Mouse (Mus musculus) hindbrain, embryonic 10.5 days (tissue): ENCODE data around the gene Spata19. TPM values are rescaled to one million over a fixed set of nuclear protein-coding genes. Genes with fewer than 3 reads are reported as not detected.

Source experiments
- DNase-seq: peaks from one replicate; pipeline ENCODE4 v3.0.0-alpha.2; 2017; ENCODE audit warnings: low spot score
- H3K27ac ChIP-seq: fragments of 300-500 bp; sonication (generic); 2 replicates; pipeline ENCODE4 v1.5.1; 2016; ENCODE audit warnings: mild to moderate bottlenecking, moderate library complexity
- H3K27me3 ChIP-seq: fragments of 300-500 bp; sonication (generic); 2 replicates; pipeline ENCODE4 v1.6.1; 2016; ENCODE audit warnings: mild to moderate bottlenecking; ENCODE audit not compliant: poor library complexity, insufficient read depth, severe bottlenecking
- H3K36me3 ChIP-seq: fragments of 300-500 bp; sonication (generic); 2 replicates; pipeline ENCODE4 v1.6.1; 2016; ENCODE audit warnings: mild to moderate bottlenecking, moderate library complexity
- H3K4me1 ChIP-seq: fragments of 300-500 bp; sonication (generic); replicated peaks from 2 replicates; pipeline ENCODE4 v1.6.1; 2016; ENCODE audit warnings: mild to moderate bottlenecking
- H3K4me3 ChIP-seq: fragments of 300-500 bp; sonication (generic); 2 replicates; pipeline ENCODE4 v1.5.1; 2016; ENCODE audit warnings: mild to moderate bottlenecking, moderate library complexity
- H3K9me3 ChIP-seq: fragments of 300-500 bp; sonication (generic); 2 replicates; pipeline ENCODE4 v1.6.1; 2016; ENCODE audit warnings: mild to moderate bottlenecking, moderate library complexity
- WGBS: fragments of 180-500 bp; shearing (Covaris S2); methylation state at CpG from one replicate; pipeline ENCODE4 v1.1.7; 2016; 5-methylcytosine and 5-hydroxymethylcytosine counted together
- polyA plus RNA-seq: library from polyadenylated mRNA; unstranded; fragments of >200 nt; fragmentation: Nextera tagmentation; extraction: Ambion mirVana; gene quantifications from 2 replicates; pipeline ENCODE4 v1.2.1, GENCODE M21; 2016

The Spata19 gene
- polyA plus RNA-seq, 1 experiment from 2014 or later, result not detected

- H3K4me3 ChIP-seq, result no peak overlapping the region
- DNase-seq, result no peak
- WGBS, result 75% methylated on average over 7 of the region's 7 CpGs
- H3K27ac ChIP-seq, result peak overlapping the region; percentile 75
- no peaks in the 10 kb centered on the region for H3K9me3 ChIP-seq
- peaks cover 22% of the 10 kb centered on the region for H3K4me1 ChIP-seq
- no peaks in the 10 kb centered on the region for H3K36me3 ChIP-seq
- H3K27me3 ChIP-seq, result no peaks in the 10 kb centered on the region
Observed at GRCm38 (mm10) chr9:27437391-27438061, 40.9 kb downstream of the Spata19 start.

- Histone ChIP-seq H3K9me3 (no peaks in the 10 kb centered on the region), H3K4me3 (no peak overlapping the region), H3K27me3 (no peaks in the 10 kb centered on the region; the same call in 1 of the 2 replicates), H3K36me3 (no peaks in the 10 kb centered on the region), H3K27ac (no peak overlapping the region), H3K4me1 (peaks cover 19% of the 10 kb centered on the region)
- 34% methylated on average over 9 of the region's 9 CpGs for WGBS
- peak; percentile 9 for DNase-seq
Observed at GRCm38 (mm10) chr9:27449780-27450422, 53.3 kb downstream of the Spata19 start.

Other genes with a start within 250 kb of the Spata19 start
- gene Jam3, start 241.4 kb upstream of the Spata19 start, polyA plus RNA-seq, result 133 TPM in 2 replicates
- gene Igsf9b, start 97.6 kb upstream of the Spata19 start, polyA plus RNA-seq, result 6.8 and 6.9 TPM in 2 replicates